Mouse (Mus musculus): Measurements from ENCODE around the gene Pfdn6.

- TF ChIP-seq CTCF (IDR thresholded peaks at IDR 0.05; ENCODE audit: low read depth, low read length) (no peak), POLR2A (IDR thresholded peaks at IDR 0.05; ENCODE audit: borderline replicate concordance, low read depth, low read length) (no peak)
Observed at GRCm38 (mm10) chr17:33965846-33966550, 25.9 kb upstream of the Pfdn6 start.
